Mouse (Mus musculus): ENCODE results near the gene 4933411K16Rik.
A peak's percentile ranks its signal among the peaks of the same experiment; 100 is the strongest.

Gene 4933411K16Rik

DNA sequence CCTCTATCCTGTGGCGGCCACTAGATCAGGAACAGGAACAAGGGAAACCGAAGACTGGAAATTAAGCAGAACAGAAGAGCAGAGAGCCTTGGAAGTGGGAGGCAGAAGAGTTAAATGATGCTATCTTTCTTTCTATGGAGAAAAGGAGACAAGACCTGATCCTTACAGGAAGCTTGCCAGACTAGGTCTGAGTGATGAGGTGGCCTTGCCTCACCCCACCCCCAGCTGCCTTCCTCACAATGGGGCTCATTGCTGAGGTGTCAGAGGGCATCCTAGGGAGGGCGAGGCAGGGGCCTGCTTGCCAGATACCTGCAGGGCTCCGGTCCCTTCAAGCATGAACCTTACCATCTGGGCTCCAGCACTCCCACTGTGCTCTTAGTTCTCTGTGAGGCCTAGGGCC is at the start of gene 4933411K16Rik:
TSS of gene 4933411K16Rik (plus strand) at position 301 of the 400 bp plus-strand sequence.
- DNase-seq = no peak

DNA sequence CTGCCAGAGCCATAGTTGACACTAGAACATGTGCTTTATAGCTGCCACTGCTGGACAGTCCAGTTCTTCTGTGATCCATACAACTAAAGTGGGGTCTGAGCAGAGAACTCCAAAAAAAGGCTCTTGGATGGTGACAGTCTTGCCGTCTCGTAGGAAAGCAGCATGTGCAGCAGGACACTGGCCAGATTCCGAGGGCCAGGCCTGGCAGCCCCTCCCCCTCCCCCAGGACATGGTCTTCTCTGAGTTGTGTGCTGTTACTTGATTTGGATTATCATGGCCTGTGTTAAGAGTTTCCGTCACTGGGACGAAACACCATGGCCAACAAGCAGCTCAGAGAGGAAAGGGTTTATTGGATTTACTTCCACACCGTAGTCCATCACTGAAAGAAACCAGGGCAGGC is 47.8 kb upstream of the 4933411K16Rik start:
- no peak for DNase-seq

GRCm38 (mm10) chr19:42005616-42006015 is 46.4 kb upstream of the 4933411K16Rik start:
- DNase-seq = no peak

DNA sequence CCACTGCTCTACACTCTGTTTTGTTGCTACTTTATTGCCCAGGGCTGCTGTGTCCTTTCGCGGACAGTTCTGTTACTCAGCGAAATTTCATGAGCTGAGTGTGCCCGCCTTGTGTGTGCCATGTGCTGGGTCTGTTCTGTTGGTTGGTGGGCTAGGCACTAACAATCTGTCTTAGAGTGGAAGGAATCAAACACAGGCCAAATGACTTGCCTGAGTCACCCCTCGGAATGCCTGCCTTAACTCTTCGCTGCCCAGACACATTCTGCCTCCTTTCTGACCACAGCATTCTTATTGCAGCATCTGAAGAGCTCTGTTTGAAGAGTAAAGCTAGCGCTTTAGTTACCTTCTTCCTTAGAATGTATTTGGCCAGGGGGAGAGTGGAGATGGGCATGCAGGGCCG is 45.5 kb upstream of the 4933411K16Rik start:
- no peak for DNase-seq

DNA sequence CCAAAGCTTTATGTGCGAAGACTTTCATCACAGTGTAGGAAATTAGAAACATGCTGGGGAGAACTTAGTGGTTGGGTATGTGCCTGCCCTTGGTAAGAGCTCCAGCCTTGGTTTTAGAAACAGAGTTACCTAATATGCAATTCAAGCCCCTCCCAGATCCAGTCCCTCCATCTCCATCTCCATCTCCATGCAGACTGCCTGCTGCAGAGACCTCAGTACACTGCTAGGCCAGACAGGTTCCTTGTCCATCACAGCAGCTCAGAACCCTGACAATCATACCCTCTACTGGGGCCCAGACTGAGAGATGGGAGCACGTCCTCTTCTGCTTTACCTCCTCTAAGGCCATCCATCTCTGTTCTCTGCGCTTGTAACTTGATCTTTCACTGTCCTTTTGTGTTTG is 43.5 kb upstream of the 4933411K16Rik start:
- DNase-seq = no peak

DNA sequence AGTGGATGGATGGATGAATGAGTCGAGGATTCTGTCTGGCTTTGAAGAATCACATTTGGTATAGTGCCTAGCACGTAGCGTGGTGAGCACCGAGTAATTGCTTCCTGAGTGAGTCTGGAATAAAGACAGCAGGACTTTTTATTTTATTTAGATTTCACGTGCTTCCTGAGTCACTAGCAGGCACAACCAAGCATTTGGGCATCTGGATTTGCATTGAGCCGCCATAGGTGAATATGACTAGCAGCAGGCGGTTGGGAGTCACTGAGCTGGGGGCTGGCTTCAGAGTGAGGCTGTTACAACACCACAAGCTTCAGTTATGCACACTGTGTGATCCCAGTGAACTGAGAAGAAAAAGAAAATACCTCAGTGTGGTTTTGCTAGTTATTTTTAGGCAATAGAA is 43.0 kb upstream of the 4933411K16Rik start:
- no peak for DNase-seq

GRCm38 (mm10) chr19:42010436-42010835 is 41.6 kb upstream of the 4933411K16Rik start:
- no peak for DNase-seq

GRCm38 (mm10) chr19:42011123-42011522 is 40.9 kb upstream of the 4933411K16Rik start:
- DNase-seq = no peak

- no peak for DNase-seq
Measured at GRCm38 (mm10) chr19:42014231-42014825, 37.7 kb upstream of the 4933411K16Rik start.

- DNase-seq = no peak
Measured at GRCm38 (mm10) chr19:42015001-42015400, 37.0 kb upstream of the 4933411K16Rik start.

DNA sequence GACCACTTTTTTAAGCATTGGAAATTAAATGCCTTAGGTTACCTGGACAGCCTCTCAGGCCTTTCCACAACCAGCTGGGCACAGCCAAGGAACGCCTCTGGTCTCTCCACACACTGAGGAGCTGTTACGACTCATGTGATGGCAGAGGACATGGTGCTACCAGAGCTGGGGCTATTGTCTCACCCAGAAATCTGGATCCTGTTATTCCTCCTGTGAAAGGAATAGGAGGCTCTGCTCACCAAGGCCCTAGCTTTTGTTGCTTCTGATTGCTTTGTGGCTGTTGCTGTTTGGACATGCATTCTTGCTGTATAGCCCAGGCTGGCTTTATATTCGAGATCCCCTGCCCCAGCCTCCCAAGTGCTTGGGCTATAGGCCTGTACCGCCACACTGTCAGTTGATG is 35.8 kb upstream of the 4933411K16Rik start:
- no peak for DNase-seq

GRCm38 (mm10) chr19:42016840-42017239 is 35.2 kb upstream of the 4933411K16Rik start:
- no peak for DNase-seq

DNA sequence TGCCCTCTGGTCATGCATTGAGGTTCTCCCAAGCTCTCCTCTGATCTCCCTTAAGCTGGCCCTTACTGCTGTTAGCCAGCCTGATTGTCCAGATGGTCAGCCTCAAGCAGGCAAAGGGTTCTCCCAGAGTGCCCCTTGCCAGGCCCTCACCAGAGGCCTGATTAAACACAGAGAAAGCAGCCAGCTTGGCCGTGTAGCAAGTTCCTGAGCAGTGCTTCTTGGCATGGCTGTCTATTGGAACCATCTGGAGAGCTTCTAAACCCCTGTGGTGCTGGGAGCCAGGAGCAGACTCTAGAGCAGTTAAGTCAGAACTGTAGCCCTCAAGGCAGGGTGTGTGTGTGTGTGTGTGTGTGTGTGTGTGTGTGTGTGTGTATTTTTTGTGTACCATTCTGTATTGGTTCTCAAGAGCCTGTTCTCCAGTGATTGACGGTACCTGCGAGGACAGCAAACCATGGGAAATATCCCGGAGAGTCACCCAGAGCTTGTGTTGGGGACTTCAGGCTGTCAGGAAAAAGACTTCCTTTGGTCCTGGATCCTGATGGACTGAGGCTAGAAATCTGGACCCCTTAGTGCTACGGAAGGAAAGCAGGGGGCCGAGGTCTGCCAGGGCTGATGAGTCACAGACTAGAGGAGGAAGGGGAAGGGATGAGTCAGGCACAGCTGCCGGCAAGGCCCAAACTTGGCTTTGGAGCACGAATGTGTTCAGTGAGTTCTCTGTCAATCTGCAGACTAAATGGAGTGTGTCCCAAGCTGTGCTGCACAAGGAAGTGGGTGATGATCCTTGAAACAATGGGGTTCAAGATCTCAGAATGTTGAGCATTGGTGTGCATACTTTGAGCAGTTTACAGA is 34.4 kb upstream of the 4933411K16Rik start:
- DNase-seq = no peak

DNA sequence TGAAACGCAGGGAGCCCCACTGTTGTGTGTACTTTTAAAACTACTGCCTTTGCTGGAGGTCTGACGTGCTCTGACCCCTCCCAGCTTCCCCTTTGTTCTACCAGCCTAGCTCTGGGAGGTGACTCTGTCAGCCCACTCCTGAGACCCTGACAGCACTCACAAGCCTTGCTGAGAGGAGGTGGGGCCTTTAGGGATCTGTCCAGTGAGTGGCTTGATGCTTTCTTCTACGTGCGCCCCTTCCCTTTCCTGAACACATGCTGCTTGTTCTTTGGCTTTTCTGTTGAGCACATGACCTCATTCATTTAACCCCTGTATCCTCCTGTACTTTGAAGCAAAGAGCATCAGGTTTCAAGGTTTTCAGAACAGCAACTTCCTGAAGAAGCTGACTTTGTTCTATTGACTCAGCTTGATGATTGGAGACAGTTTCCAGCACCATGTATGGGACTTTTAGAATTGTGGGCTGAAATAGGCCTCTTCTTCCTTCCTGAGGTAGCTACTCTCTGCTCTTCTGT is 33.0 kb upstream of the 4933411K16Rik start:
- DNase-seq = peak; percentile 52

DNA sequence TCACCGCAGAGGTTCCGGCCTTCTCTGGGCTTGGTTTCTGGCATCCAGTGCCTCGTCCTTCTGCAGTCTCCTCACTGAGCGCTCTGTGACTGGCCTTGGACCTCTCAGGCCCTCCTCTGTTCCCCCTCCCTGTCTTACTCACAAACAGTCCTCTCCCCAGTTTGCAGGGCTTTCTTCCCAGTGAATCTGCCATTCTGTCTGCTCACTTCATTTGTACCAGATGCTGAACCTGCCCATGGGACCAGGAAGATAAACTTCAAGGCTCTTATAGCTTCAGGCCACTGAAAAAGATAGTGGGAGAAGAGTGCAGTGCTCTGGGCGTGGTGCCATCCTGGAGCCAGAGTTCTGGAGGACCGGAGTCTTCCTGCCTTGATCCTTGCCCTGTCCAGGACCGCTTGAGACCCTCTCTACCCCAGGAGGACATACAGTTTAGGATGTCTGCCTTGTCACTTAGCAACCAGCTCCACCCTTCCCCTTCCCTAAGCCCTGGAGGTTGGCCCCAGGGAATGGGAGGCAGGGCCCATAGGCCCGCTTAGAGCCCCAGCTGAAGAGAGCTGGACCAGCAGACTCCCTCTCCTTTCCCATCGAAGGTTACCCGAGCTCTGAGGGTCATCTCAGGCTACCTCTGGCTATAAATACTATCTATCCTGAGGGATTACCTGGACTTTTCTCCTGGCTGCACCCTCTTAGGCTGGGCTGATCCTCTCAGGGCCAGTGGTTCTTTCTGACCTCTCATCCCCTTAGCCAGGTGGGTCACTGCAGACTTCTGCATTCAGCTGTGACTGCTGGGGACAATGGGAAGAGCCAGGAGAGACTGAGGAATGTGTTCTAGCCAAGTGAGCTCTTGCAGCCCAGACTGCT is 30.1 kb upstream of the 4933411K16Rik start:
- DNase-seq = no peak

- DNase-seq = no peak
Measured at GRCm38 (mm10) chr19:42022542-42022848, 29.6 kb upstream of the 4933411K16Rik start.

DNA sequence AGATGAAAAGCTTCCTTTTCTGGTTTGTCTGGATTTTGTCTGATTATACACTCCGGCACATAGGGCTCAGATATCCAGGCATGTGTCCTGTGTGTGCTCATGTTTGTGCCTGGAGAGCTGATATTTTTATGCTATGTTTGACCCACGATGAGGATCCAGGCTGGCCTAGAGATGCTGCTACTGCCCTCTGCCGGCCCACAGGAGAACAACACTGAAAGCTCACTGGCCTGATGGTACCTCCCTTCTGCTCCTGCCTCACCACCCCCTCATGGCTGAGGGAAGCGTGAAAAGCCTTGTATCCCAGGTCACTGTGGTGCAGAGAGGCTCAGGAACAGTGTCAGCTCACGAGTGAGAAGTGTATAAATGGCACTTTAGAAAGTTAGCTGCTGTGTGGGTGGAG is 25.9 kb upstream of the 4933411K16Rik start:
- peak; percentile 80 for DNase-seq

GRCm38 (mm10) chr19:42031112-42031511 is 20.9 kb upstream of the 4933411K16Rik start:
- DNase-seq = no peak

DNA sequence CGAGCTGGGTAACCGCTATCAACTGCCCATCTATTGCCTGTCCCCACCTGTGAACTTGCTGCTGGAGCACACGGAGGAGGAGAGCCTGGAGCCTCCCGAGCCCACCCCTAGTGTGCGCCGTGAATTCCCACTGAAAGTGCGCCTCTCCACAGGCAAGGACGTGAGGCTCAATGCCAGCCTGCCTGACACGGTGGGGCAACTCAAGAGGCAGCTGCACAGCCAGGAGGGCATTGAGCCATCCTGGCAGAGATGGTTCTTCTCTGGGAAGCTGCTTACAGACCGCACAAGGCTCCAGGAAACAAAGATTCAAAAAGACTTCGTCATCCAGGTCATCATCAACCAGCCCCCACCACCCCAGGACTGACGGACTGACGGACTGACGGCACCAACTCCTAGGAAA is 18.4 kb upstream of the 4933411K16Rik start:
- DNase-seq = no peak

DNA sequence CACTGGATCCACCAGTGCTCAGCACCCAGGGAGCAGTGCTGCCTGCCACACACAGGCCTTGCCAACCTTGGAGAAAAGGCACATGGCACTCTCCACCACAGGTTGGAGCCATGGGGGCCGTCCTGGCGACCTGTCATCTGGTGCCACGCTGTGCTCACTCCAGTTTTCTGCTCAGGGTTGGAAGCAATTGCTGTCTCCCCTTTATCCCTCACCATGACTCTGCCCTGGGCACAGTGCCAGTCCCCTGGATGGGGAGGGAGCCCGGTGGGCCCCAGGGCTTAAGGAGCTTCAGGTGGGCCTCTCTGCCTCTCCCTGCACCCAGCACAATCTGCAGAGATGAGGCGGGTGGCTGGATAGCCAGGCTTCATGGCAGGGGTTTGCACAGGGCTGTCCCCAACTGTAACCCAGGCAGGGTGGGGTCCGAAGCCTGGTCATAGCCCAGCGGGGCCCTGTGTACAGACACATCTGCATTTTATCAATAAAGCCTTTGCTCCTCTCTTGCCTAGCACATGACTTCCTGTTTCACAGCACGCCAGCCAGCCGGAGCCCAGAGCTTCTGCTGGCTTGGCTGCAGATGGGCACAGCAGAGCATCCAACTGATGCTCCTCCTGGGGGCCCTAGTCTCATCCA is 17.8 kb upstream of the 4933411K16Rik start:
- no peak for DNase-seq

- no peak for DNase-seq
Measured at GRCm38 (mm10) chr19:42034881-42035455, 17.1 kb upstream of the 4933411K16Rik start.

DNA sequence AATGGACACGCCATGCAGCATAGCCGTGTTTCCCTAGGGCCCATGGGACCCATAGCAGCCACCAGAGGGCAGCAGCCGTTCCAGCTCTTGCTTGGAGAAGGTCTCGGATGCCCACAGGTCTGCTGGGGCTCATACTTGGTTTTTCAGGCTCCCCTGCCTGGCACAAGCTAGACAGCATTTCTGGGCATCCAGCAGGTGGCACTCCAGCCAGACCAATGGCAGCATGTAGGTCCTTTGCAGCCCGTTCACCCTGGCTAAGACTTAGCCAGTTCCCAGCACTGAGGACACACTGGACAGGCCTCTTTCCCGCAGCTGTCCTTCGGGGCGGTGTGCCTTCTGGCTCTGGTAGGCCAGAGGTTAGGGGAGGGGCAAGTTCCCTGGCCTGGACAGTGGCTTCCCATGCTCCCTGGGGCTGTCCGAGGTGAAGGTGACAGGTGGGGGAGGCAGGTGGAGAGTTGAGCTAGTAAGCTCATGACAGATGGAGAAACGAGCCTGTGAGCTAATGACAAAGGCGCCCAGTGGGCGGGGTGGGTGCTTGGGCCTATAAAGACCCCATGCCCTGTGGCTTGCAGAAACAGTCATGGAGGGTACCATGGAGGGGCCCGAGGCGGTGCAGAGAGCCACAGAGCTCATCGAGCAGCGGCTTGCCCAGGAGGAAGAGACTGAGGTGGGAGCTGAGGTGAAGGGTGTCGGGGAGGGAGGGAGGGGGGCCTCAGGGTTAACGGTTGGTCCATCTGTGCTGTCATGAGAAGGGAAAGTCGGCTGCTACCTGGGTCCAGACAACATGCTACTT is 16.4 kb upstream of the 4933411K16Rik start, which contains the start of gene Ankrd2:
TSS of gene Ankrd2 (plus strand) at position 545 of the 793 bp plus-strand sequence.
- peak; percentile 80 for DNase-seq
